Mouse (Mus musculus): ENCODE results near the gene Olfr922. TPM values are rescaled to one million over a fixed set of nuclear protein-coding genes. Genes with fewer than 3 reads are reported as not detected.

Gene Olfr922
- not detected for polyA plus RNA-seq (2017; shearing (Covaris generic))

GRCm38 (mm10) chr9:38814314-38814713 lies at the start of gene Olfr922:
Olfr922 (plus strand) TSS chr9:38814614.

GRCm38 (mm10) chr9:38772768-38773167 lies 41.6 kb upstream of the Olfr922 start, which contains the start of gene Olfr921:
Olfr921 (plus strand) TSS chr9:38773068.

GRCm38 (mm10) chr9:38826245-38826644 lies 11.8 kb downstream of the Olfr922 start, which contains the start of gene Olfr923:
Olfr923 (plus strand) TSS chr9:38826545.

GRCm38 (mm10) chr9:38844149-38844548 lies 29.7 kb downstream of the Olfr922 start, which contains the start of gene Olfr924:
Olfr924 (plus strand) TSS chr9:38844449.

GRCm38 (mm10) chr9:38854760-38855159 lies 40.3 kb downstream of the Olfr922 start, which contains the start of gene Olfr26:
Olfr26 (plus strand) TSS chr9:38855060.

Other genes with a start within 250 kb of the Olfr922 start
- gene Olfr912, start 234.4 kb upstream of the Olfr922 start, polyA plus RNA-seq (2017; shearing (Covaris generic)) = 0.12 TPM
- not detected for gene Olfr913, start 221.9 kb upstream of the Olfr922 start, polyA plus RNA-seq (2017; shearing (Covaris generic))
- gene Olfr914, start 209.5 kb upstream of the Olfr922 start, polyA plus RNA-seq (2017; shearing (Covaris generic)) = not detected
- not detected for gene Olfr916, start 154.7 kb upstream of the Olfr922 start, polyA plus RNA-seq (2017; shearing (Covaris generic))
- gene Olfr917, start 148.8 kb upstream of the Olfr922 start, polyA plus RNA-seq (2017; shearing (Covaris generic)) = not detected
- not detected for gene Olfr918, start 140.0 kb upstream of the Olfr922 start, polyA plus RNA-seq (2017; shearing (Covaris generic))
- not detected for gene Olfr919, start 110.9 kb upstream of the Olfr922 start, polyA plus RNA-seq (2017; shearing (Covaris generic))
- gene Vwa5a, start 96.3 kb upstream of the Olfr922 start, polyA plus RNA-seq (2017; shearing (Covaris generic)) = 7.8 TPM
- 0.17 TPM for gene Olfr920, start 62.3 kb upstream of the Olfr922 start, polyA plus RNA-seq (2017; shearing (Covaris generic))
- gene Olfr921, start 41.5 kb upstream of the Olfr922 start, polyA plus RNA-seq (2017; shearing (Covaris generic)) = not detected
- gene Olfr923, start 11.9 kb downstream of the Olfr922 start, polyA plus RNA-seq (2017; shearing (Covaris generic)) = not detected
- gene Olfr924, start 29.8 kb downstream of the Olfr922 start, polyA plus RNA-seq (2017; shearing (Covaris generic)) = not detected
- not detected for gene Olfr26, start 40.4 kb downstream of the Olfr922 start, polyA plus RNA-seq (2017; shearing (Covaris generic))
- not detected for gene Olfr926, start 62.5 kb downstream of the Olfr922 start, polyA plus RNA-seq (2017; shearing (Covaris generic))
- gene Olfr930, start 115.2 kb downstream of the Olfr922 start, polyA plus RNA-seq (2017; shearing (Covaris generic)) = not detected
- gene Olfr933, start 157.7 kb downstream of the Olfr922 start, polyA plus RNA-seq (2017; shearing (Covaris generic)) = not detected
- gene Olfr934, start 173.7 kb downstream of the Olfr922 start, polyA plus RNA-seq (2017; shearing (Covaris generic)) = not detected
- not detected for gene Olfr935, start 185.1 kb downstream of the Olfr922 start, polyA plus RNA-seq (2017; shearing (Covaris generic))
- not detected for gene Olfr146, start 208.8 kb downstream of the Olfr922 start, polyA plus RNA-seq (2017; shearing (Covaris generic))